Mouse (Mus musculus): ENCODE measurements at regions not wholly inside any gene's neighbourhood (a gene's known extent, or its start where the extent isn't known, plus 50 kb on each side); places are given as distances from the start of the nearest gene placed in this dataset.

DNA sequence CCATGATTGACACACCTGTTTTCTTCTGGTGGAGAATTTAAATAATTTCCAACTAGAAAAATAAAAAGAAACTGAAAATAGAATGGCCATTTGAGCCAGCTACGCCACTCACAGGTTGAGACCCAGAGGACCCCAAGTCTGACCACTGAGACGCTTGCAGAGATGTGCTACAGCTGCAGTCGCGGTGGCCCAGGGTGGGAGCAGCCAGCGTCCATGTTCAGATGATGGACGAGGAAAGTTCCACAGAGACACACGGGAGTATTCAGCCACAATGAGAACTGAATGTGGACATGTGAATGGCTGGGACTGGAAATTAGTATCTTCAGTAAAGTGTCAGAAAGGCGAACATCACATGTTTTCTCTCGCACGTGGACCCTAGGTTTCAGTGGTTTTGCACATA, 155.1 kb upstream of the Stt3b start:
- no peak overlapping the region for H3K9ac ChIP-seq
- no peaks in the 10 kb centered on the region for H3K4me1 ChIP-seq
- H3K27ac ChIP-seq (replicated peaks): no peak overlapping the region
- ATAC-seq (ENCODE audit: insufficient number of reproducible peaks, low FRiP score, low TSS enrichment, low read depth): no peak
- WGBS: 88% methylated on average over 10 of the region's 10 CpGs
- H3K9me3 ChIP-seq (replicated peaks): no peaks in the 10 kb centered on the region
- H3K4me3 ChIP-seq (replicated peaks): no peak overlapping the region
- no peaks in the 10 kb centered on the region for H3K27me3 ChIP-seq
- no peaks in the 10 kb centered on the region for H3K36me3 ChIP-seq
- no peak overlapping the region for H3K4me2 ChIP-seq (replicated peaks)

- Histone ChIP-seq H3K9ac (no peak overlapping the region), H3K27ac (replicated peaks) (no peak overlapping the region), H3K4me3 (replicated peaks) (no peak overlapping the region), H3K36me3 (no peaks in the 10 kb centered on the region), H3K4me2 (replicated peaks) (no peak overlapping the region), H3K27me3 (no peaks in the 10 kb centered on the region), H3K4me1 (no peaks in the 10 kb centered on the region), H3K9me3 (replicated peaks) (no peaks in the 10 kb centered on the region)
- 85% methylated on average over 2 of the region's 2 CpGs for WGBS
- no peak for ATAC-seq (ENCODE audit: insufficient number of reproducible peaks, low FRiP score, low TSS enrichment, low read depth)
Observed at GRCm38 (mm10) chr9:115468641-115469040, 158.4 kb upstream of the Stt3b start.

- Histone ChIP-seq H3K4me1 (no peaks in the 10 kb centered on the region), H3K27ac (replicated peaks) (no peak overlapping the region), H3K9ac (no peak overlapping the region), H3K27me3 (no peaks in the 10 kb centered on the region), H3K4me2 (replicated peaks) (no peak overlapping the region), H3K36me3 (no peaks in the 10 kb centered on the region), H3K9me3 (replicated peaks) (no peaks in the 10 kb centered on the region), H3K4me3 (replicated peaks) (no peak overlapping the region)
- ATAC-seq (ENCODE audit: insufficient number of reproducible peaks, low FRiP score, low TSS enrichment, low read depth): no peak
- 83% methylated on average over 6 of the region's 6 CpGs for WGBS
Observed at GRCm38 (mm10) chr9:115471582-115471981, 161.4 kb upstream of the Stt3b start.

DNA sequence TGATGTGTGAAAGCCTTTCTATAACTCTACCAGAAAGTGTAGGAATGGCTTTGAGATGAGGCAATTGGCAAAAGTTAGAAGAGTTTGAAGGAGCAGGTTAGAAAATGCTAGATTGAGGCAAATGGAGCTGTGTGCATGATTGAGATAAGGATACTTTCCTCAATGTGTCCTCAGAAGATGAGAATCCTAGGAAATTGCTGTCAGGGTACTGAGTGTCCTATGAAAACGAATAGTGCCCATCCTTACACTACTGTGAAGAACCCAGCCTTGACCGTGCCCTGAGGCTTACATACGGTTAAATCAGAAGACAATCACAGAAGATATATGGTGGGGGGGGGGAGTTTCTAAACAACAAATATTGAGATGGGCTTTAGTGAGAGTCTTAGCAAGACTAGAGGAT, 162.8 kb upstream of the Stt3b start:
- Histone ChIP-seq H3K36me3 (no peaks in the 10 kb centered on the region), H3K27ac (replicated peaks) (no peak overlapping the region), H3K9ac (no peak overlapping the region), H3K27me3 (no peaks in the 10 kb centered on the region), H3K4me1 (no peaks in the 10 kb centered on the region), H3K4me2 (replicated peaks) (no peak overlapping the region), H3K9me3 (replicated peaks) (no peaks in the 10 kb centered on the region), H3K4me3 (replicated peaks) (no peak overlapping the region)
- 89% methylated on average over 3 of the region's 3 CpGs for WGBS
- ATAC-seq (ENCODE audit: insufficient number of reproducible peaks, low FRiP score, low TSS enrichment, low read depth): no peak

DNA sequence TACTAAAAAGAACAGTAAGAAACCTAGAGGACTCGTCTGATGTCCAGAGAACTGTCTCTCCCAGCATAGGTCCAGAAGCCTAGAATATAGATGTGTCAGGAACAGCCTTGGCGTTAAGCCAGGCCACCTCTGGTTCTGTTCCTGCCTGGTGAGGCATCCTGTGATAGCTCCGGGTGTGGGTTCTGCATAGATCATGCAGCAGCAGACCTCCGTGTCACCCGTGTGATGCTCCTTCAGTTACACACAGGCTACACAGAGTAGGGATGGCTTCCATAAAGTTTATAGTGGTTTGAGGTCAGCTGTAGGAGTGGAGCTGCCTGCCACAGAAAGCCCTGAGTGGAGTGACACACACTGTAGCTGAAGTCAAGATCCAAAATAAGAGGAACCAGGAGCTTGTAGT, 163.6 kb upstream of the Stt3b start:
- Histone ChIP-seq H3K36me3 (no peaks in the 10 kb centered on the region), H3K27ac (replicated peaks) (no peak overlapping the region), H3K4me2 (replicated peaks) (no peak overlapping the region), H3K9me3 (replicated peaks) (no peaks in the 10 kb centered on the region), H3K9ac (no peak overlapping the region), H3K27me3 (no peaks in the 10 kb centered on the region), H3K4me3 (replicated peaks) (no peak overlapping the region), H3K4me1 (no peaks in the 10 kb centered on the region)
- no peak; the same call in 1 of the 2 replicates for ATAC-seq (ENCODE audit: insufficient number of reproducible peaks, low FRiP score, low TSS enrichment, low read depth)
- 89% methylated on average over 5 of the region's 5 CpGs for WGBS

DNA sequence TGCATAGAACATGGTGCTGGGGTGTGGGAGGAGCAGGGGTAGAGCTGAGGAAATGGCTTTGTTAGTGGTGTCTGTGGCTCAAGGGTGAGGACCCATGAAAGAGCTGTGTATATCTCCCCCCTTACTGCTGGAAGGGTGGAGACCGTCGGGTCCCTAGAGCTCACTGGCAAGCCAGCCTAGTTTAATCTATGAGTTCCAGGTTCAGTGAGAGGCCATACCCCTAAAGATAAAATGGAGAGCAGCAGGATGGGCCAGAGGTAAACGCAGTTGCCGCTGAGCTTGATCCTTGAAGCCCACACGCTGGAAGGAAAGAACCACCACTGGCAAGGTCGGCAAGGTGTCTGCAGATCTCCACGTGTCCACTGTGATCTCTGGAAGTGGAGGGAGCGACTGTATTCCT, 164.1 kb upstream of the Stt3b start:
- Histone ChIP-seq H3K36me3 (no peaks in the 10 kb centered on the region), H3K4me2 (replicated peaks) (no peak overlapping the region), H3K27me3 (no peaks in the 10 kb centered on the region), H3K9me3 (replicated peaks) (no peaks in the 10 kb centered on the region), H3K4me3 (replicated peaks) (no peak overlapping the region), H3K9ac (no peak overlapping the region), H3K27ac (replicated peaks) (no peak overlapping the region), H3K4me1 (no peaks in the 10 kb centered on the region)
- WGBS: 89% methylated on average over 8 of the region's 8 CpGs
- no peak for ATAC-seq (ENCODE audit: insufficient number of reproducible peaks, low FRiP score, low TSS enrichment, low read depth)

GRCm38 (mm10) chr9:115476205-115476604, 166.0 kb upstream of the Stt3b start:
- no peaks in the 10 kb centered on the region for H3K9me3 ChIP-seq (replicated peaks)
- H3K27me3 ChIP-seq: no peaks in the 10 kb centered on the region
- no peak for ATAC-seq (ENCODE audit: insufficient number of reproducible peaks, low FRiP score, low TSS enrichment, low read depth)
- H3K4me1 ChIP-seq: no peaks in the 10 kb centered on the region
- no peak overlapping the region for H3K27ac ChIP-seq (replicated peaks)
- H3K9ac ChIP-seq: no peak overlapping the region
- 71% methylated on average over 17 of the region's 17 CpGs for WGBS
- no peak overlapping the region for H3K4me3 ChIP-seq (replicated peaks)
- H3K4me2 ChIP-seq (replicated peaks): no peak overlapping the region
- H3K36me3 ChIP-seq: no peaks in the 10 kb centered on the region

- H3K4me1 ChIP-seq: no peaks in the 10 kb centered on the region
- no peak for ATAC-seq (ENCODE audit: insufficient number of reproducible peaks, low FRiP score, low TSS enrichment, low read depth)
- WGBS: 80% methylated on average over 6 of the region's 6 CpGs
- H3K27me3 ChIP-seq: no peaks in the 10 kb centered on the region
- H3K9ac ChIP-seq: no peak overlapping the region
- H3K4me2 ChIP-seq (replicated peaks): no peak overlapping the region
- no peaks in the 10 kb centered on the region for H3K36me3 ChIP-seq
- H3K9me3 ChIP-seq (replicated peaks): no peaks in the 10 kb centered on the region
- H3K4me3 ChIP-seq (replicated peaks): no peak overlapping the region
- no peak overlapping the region for H3K27ac ChIP-seq (replicated peaks)
Observed at GRCm38 (mm10) chr9:115477556-115478220, 167.5 kb upstream of the Stt3b start.

GRCm38 (mm10) chr9:115478946-115479345, 168.7 kb upstream of the Stt3b start:
- ATAC-seq (ENCODE audit: insufficient number of reproducible peaks, low FRiP score, low TSS enrichment, low read depth): no peak
- Histone ChIP-seq H3K9ac (no peak overlapping the region), H3K4me1 (no peaks in the 10 kb centered on the region), H3K9me3 (replicated peaks) (no peaks in the 10 kb centered on the region), H3K36me3 (no peaks in the 10 kb centered on the region), H3K27ac (replicated peaks) (no peak overlapping the region), H3K27me3 (no peaks in the 10 kb centered on the region), H3K4me3 (replicated peaks) (no peak overlapping the region), H3K4me2 (replicated peaks) (no peak overlapping the region)
- 71% methylated on average over 3 of the region's 3 CpGs for WGBS

GRCm38 (mm10) chr9:115481176-115481575, 171.0 kb upstream of the Stt3b start:
- Histone ChIP-seq H3K4me3 (replicated peaks) (no peak overlapping the region), H3K9me3 (replicated peaks) (no peaks in the 10 kb centered on the region), H3K4me2 (replicated peaks) (no peak overlapping the region), H3K4me1 (no peaks in the 10 kb centered on the region), H3K9ac (no peak overlapping the region), H3K27me3 (no peaks in the 10 kb centered on the region), H3K36me3 (no peaks in the 10 kb centered on the region), H3K27ac (replicated peaks) (no peak overlapping the region)
- 65% methylated on average over 5 of the region's 5 CpGs for whole genome bisulfite sequencing
- no peak for ATAC-seq (ENCODE audit: insufficient number of reproducible peaks, low FRiP score, low TSS enrichment, low read depth)

DNA sequence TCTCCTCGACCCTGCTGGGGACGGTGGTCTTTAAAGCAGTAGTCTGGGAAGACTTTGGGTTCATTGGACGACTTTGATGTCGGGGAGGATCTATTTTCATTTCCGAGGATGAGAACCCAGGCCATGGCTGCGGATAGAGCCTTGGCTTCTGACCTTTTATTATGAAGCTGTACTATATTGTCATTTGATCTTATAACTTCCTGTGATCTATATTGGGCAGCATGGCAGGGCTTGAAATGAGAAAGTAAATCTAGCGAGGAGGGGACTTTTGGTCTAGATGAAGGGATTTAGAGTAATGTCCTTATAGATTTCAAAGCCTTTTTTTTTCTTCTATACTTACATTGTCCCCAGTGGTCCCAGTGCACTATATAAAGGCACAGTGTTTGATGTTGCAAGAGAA, 172.8 kb upstream of the Stt3b start:
- Histone ChIP-seq H3K9me3 (replicated peaks) (no peaks in the 10 kb centered on the region), H3K4me2 (replicated peaks) (no peak overlapping the region), H3K4me1 (no peaks in the 10 kb centered on the region), H3K36me3 (no peaks in the 10 kb centered on the region), H3K27ac (replicated peaks) (no peak overlapping the region), H3K27me3 (no peaks in the 10 kb centered on the region), H3K9ac (no peak overlapping the region), H3K4me3 (replicated peaks) (no peak overlapping the region)
- WGBS: 71% methylated on average over 7 of the region's 7 CpGs
- ATAC-seq (ENCODE audit: insufficient number of reproducible peaks, low FRiP score, low TSS enrichment, low read depth): no peak

DNA sequence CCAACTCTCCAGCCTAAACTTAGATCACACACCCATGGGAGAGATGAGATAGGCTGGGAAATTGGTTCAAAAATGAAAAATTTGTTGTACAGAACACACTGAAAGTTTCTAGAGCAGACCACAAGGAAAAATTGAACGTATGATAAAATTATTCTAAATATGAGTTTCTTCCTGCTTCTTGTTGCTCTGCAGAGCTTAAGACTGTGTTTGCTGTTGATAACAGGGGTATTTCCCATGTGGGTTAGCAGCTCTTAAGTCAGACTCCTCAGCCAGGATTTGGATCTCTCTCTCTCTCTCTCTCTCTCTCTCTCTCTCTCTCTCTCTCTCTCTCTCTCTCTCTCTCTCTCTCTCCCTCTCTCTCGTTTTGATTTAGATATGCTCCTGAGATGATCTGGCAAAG, 173.5 kb upstream of the Stt3b start:
- no peak overlapping the region for H3K9ac ChIP-seq
- no peaks in the 10 kb centered on the region for H3K36me3 ChIP-seq
- H3K4me2 ChIP-seq (replicated peaks): no peak overlapping the region
- no peaks in the 10 kb centered on the region for H3K9me3 ChIP-seq (replicated peaks)
- H3K27ac ChIP-seq (replicated peaks): no peak overlapping the region
- ATAC-seq (ENCODE audit: insufficient number of reproducible peaks, low FRiP score, low TSS enrichment, low read depth): no peak
- no peak overlapping the region for H3K4me3 ChIP-seq (replicated peaks)
- 45% methylated on average over 2 of the region's 2 CpGs for WGBS
- H3K4me1 ChIP-seq: no peaks in the 10 kb centered on the region
- no peaks in the 10 kb centered on the region for H3K27me3 ChIP-seq

Measured in embryonic facial prominence, embryonic 15.5 days (tissue).